Mouse (Mus musculus): Measurements from ENCODE around the gene Tff3.

Gene Tff3

GRCm38 (mm10) chr17:31121975-31122374, 7.5 kb downstream of the Tff3 start:
- peak; percentile 68 for DNase-seq (ENCODE audit: low spot score)

- DNase-seq (ENCODE audit: low spot score) = peak; percentile 89
Measured at GRCm38 (mm10) chr17:31119429-31119828, 10.0 kb downstream of the Tff3 start.

- no peak for DNase-seq (ENCODE audit: low spot score)
Measured at GRCm38 (mm10) chr17:31117946-31118345, 11.5 kb downstream of the Tff3 start.

GRCm38 (mm10) chr17:31116063-31116462, 13.4 kb downstream of the Tff3 start:
- DNase-seq (ENCODE audit: low spot score) = no peak

- no peak for DNase-seq (ENCODE audit: low spot score)
Measured at GRCm38 (mm10) chr17:31113191-31113856, 16.1 kb downstream of the Tff3 start.

- no peak for DNase-seq (ENCODE audit: low spot score)
Measured at GRCm38 (mm10) chr17:31108388-31108787, 21.1 kb downstream of the Tff3 start.

GRCm38 (mm10) chr17:31103823-31104222, 25.6 kb downstream of the Tff3 start:
- DNase-seq (ENCODE audit: low spot score) = no peak

GRCm38 (mm10) chr17:31103007-31103570, 26.4 kb downstream of the Tff3 start:
- no peak for DNase-seq (ENCODE audit: low spot score)

- DNase-seq (ENCODE audit: low spot score) = no peak
Measured at GRCm38 (mm10) chr17:31098788-31099187, 30.7 kb downstream of the Tff3 start.

- no peak for DNase-seq (ENCODE audit: low spot score)
Measured at GRCm38 (mm10) chr17:31096893-31097292, 32.6 kb downstream of the Tff3 start.

- DNase-seq (ENCODE audit: low spot score) = no peak
Measured at GRCm38 (mm10) chr17:31095570-31095969, 33.9 kb downstream of the Tff3 start.

GRCm38 (mm10) chr17:31094781-31095180, 34.7 kb downstream of the Tff3 start:
- DNase-seq (ENCODE audit: low spot score) = no peak

- no peak for DNase-seq (ENCODE audit: low spot score)
Measured at GRCm38 (mm10) chr17:31091023-31091735, 38.3 kb downstream of the Tff3 start.

GRCm38 (mm10) chr17:31089848-31090247, 39.6 kb downstream of the Tff3 start:
- DNase-seq (ENCODE audit: low spot score) = no peak

GRCm38 (mm10) chr17:31088711-31089110, 40.7 kb downstream of the Tff3 start:
- DNase-seq (ENCODE audit: low spot score) = no peak

GRCm38 (mm10) chr17:31086196-31086595, 43.2 kb downstream of the Tff3 start:
- no peak for DNase-seq (ENCODE audit: low spot score)

GRCm38 (mm10) chr17:31085519-31085918, 43.9 kb downstream of the Tff3 start:
- DNase-seq (ENCODE audit: low spot score) = no peak

GRCm38 (mm10) chr17:31082296-31083078, 47.0 kb downstream of the Tff3 start:
- no peak for DNase-seq (ENCODE audit: low spot score)

- no peak for DNase-seq (ENCODE audit: low spot score)
Measured at GRCm38 (mm10) chr17:31079078-31079840, 50.2 kb downstream of the Tff3 start.

GRCm38 (mm10) chr17:31078581-31078980, 50.9 kb downstream of the Tff3 start:
- no peak for DNase-seq (ENCODE audit: low spot score)

- DNase-seq (ENCODE audit: low spot score) = no peak
Measured at GRCm38 (mm10) chr17:31077561-31077960, 51.9 kb downstream of the Tff3 start.

- DNase-seq (ENCODE audit: low spot score) = no peak
Measured at GRCm38 (mm10) chr17:31075471-31075870, 54.0 kb downstream of the Tff3 start.

All from retina, embryonic 14.5 days (tissue).